Mouse (Mus musculus): Measurements from ENCODE around the gene Gm5148.

GRCm38 (mm10) chr3:37693552-37693951, 30.7 kb downstream of the Gm5148 start:
- TF ChIP-seq CTCF (IDR thresholded peaks at IDR 0.05; ENCODE audit: insufficient read depth, low read length): no peak
- no peak for TF ChIP-seq POLR2A (IDR thresholded peaks at IDR 0.05; ENCODE audit: borderline replicate concordance, extremely low read depth, low read depth, low read length)

All from lung, adult 2 months (tissue).